Mouse (Mus musculus) left cerebral cortex, adult 9 months (tissue): ENCODE measurements around the gene Olfr1307.

Experiments
- DNase-seq, 2 experiments: peaks; one replicate each; pipeline ENCODE4 v3.0.0; 2022; ENCODE audit warnings: low spot score in 2 of 2

Olfr1307 gene

GRCm38 (mm10) chr2:111949340-111949739, at the start of gene Olfr1307:
Olfr1307 (minus strand) TSS chr2:111949440.
- no peak for DNase-seq

- no peak for DNase-seq
These were observed 40.9 kb upstream of the Olfr1307 start, which contains the start of gene Olfr1309 for GRCm38 (mm10) chr2:111990181-111990580. Olfr1309 (minus strand) TSS chr2:111990281.

- no peak for DNase-seq
These were observed 15.6 kb upstream of the Olfr1307 start, which contains the start of gene Olfr1308 for GRCm38 (mm10) chr2:111964844-111965243. Olfr1308 (minus strand) TSS chr2:111964944.

- DNase-seq, result no peak
These were observed 33.1 kb downstream of the Olfr1307 start, which contains the start of gene Olfr1306 for GRCm38 (mm10) chr2:111916171-111916570. Olfr1306 (minus strand) TSS chr2:111916271.
